11 mouse cellular contexts compared by ENCODE assay signal in genomic region chr10:37409749-37410148, GRCm38 (mm10).
"Had no signal": no experiment of that assay in that cellular context is flagged by ENCODE, and none has a peak within 500 bp of the region (broad histone marks: within the 10 kb centered on the region; RNA-seq: fewer than 3 reads in every experiment).

No protein-coding gene starts in this region.

- H3K4me3 ChIP-seq: limb, embryonic 12.5 days; neural tube, embryonic 13.5 days had no signal

- H3K36me3 ChIP-seq: limb, embryonic 12.5 days; neural tube, embryonic 13.5 days had no signal

- H3K4me2 ChIP-seq: limb, embryonic 12.5 days; neural tube, embryonic 13.5 days had no signal

- H3K27ac ChIP-seq: limb, embryonic 12.5 days; liver, embryonic 14.5 days; neural tube, embryonic 13.5 days had no signal

- H3K9me3 ChIP-seq: limb, embryonic 12.5 days; neural tube, embryonic 13.5 days had no signal

- H3K9ac ChIP-seq: limb, embryonic 12.5 days; liver, embryonic 14.5 days; neural tube, embryonic 13.5 days had no signal

- H3K4me1 ChIP-seq: limb, embryonic 12.5 days; neural tube, embryonic 13.5 days had no signal

- H3K27me3 ChIP-seq: limb, embryonic 12.5 days; neural tube, embryonic 13.5 days had no signal

- DNase-seq: kidney, postnatal 25 days; lung, adult 18-20 months; midbrain, embryonic 14.5 days; retina, postnatal 1 day; right cerebral cortex, postnatal 4 days; spleen, adult 18-20 months; thymus, adult 18-20 months; thymus, postnatal 14 days had no signal
